Mouse (Mus musculus) small intestine, adult 2 months (tissue): ENCODE results near the gene Apol9a.
"Not testable (repeated sequence)": the region's sequence is repeated elsewhere in the genome, so short reads cannot be mapped to it uniquely, and the experiment has no call there.

Experiments used
- CTCF ChIP-seq: fragments of 200-500 bp; IDR thresholded peaks from 2 replicates; pipeline ENCODE4 v1.5.1; 2012; ENCODE audit warnings: low read depth, mild to moderate bottlenecking, control low read depth, inconsistent platforms, low read length, moderate library complexity, mixed read lengths; ENCODE audit not compliant: insufficient replicate concordance, insufficient read length; ENCODE audit errors: extremely low read depth
- POLR2A ChIP-seq: fragments of 200-500 bp; IDR thresholded peaks from 2 replicates; pipeline ENCODE4 v1.6.1; 2012; ENCODE audit warnings: low read depth, mild to moderate bottlenecking, control low read depth, inconsistent platforms, low read length, moderate library complexity

GRCm38 (mm10) chr15:77447392-77447791, 36.5 kb upstream of the Apol9a start, which contains the start of gene Apol7b:
- not testable (repeated sequence) for TF ChIP-seq CTCF, POLR2A
